Mouse (Mus musculus): ENCODE results near the gene Cd40lg.

The Cd40lg gene

DNA sequence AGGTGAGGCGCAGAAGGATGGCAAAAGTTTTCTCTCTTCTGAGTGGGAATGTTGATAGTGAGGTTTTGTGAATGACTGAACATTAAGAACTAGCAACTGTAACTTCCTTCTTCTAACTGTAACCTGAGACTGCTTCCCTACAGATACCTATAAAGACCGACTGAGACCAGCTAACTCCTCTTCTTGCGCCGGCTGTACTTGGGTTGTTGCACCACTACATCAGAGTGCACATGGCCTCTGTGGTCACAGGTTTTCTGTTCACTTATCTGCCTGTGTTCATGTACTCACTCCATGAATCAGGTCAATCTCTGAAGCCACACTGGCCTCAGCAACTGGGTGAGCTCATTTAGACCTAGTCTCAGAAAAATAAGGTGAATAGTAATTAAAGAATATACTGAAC lies 51.6 kb downstream of the Cd40lg start:
- DNase-seq (ENCODE audit: low read depth), result peak; percentile 51

All from 416B (cell line).